Mouse (Mus musculus) myocyte (in vitro differentiated cells): ENCODE data around the gene Iqschfp. TPM values are rescaled to one million over a fixed set of nuclear protein-coding genes. Genes with fewer than 3 reads are reported as not detected.

Source experiments
- H3K27me3 ChIP-seq: one replicate; pipeline ENCODE4 v1.6.1; 2011; ENCODE audit not compliant: control insufficient read depth, insufficient read depth, insufficient read length
- H3K36me3 ChIP-seq: one replicate; pipeline ENCODE4 v1.6.1; 2011; ENCODE audit not compliant: control insufficient read depth, insufficient read depth
- H3K4me2 ChIP-seq: one replicate; pipeline ENCODE4 v1.6.1; 2011; ENCODE audit warnings: low read depth, control low read depth
- H3K4me3 ChIP-seq: one replicate; pipeline ENCODE4 v1.5.1; 2011; ENCODE audit warnings: mild to moderate bottlenecking, control low read depth, moderate library complexity
- H3K79me2 ChIP-seq: one replicate; pipeline ENCODE4 v1.6.1; 2011; ENCODE audit not compliant: control insufficient read depth, insufficient read depth
- H3ac ChIP-seq: one replicate; pipeline ENCODE4 v1.6.1; 2011; ENCODE audit not compliant: control insufficient read depth, insufficient read length
- CEBPB ChIP-seq: IDR thresholded peaks from 2 replicates; pipeline ENCODE4 v1.6.1; 2011; ENCODE audit warnings: mild to moderate bottlenecking, moderate library complexity; ENCODE audit not compliant: poor library complexity, insufficient read depth, severe bottlenecking
- E2F4 ChIP-seq: IDR thresholded peaks from one replicate; pipeline ENCODE4 v1.6.1; 2011; ENCODE audit warnings: mild to moderate bottlenecking, control low read depth, moderate library complexity; ENCODE audit not compliant: insufficient read depth
- MAX ChIP-seq: IDR thresholded peaks from one replicate; pipeline ENCODE4 v1.6.1; 2011; ENCODE audit warnings: low read depth, mild to moderate bottlenecking, control low read depth
- MYOD1 ChIP-seq, 3 experiments: IDR thresholded peaks; one replicate each; pipeline ENCODE4 v1.6.1; 2011; ENCODE audit warnings: control low read depth in 2 of 3, low read depth in 2 of 3, mild to moderate bottlenecking in 2 of 3, moderate library complexity in 1 of 3; ENCODE audit not compliant: insufficient read length in 2 of 3, control insufficient read depth in 1 of 3
- MYOG ChIP-seq, 3 experiments: IDR thresholded peaks; one replicate each; pipeline ENCODE4 v1.6.1; 2011; ENCODE audit warnings: control low read depth in 2 of 3, low read depth in 2 of 3, mild to moderate bottlenecking in 2 of 3; ENCODE audit not compliant: insufficient read length in 2 of 3, control insufficient read depth in 1 of 3, insufficient read depth in 1 of 3
- POLR2A ChIP-seq: IDR thresholded peaks from one replicate; pipeline ENCODE4 v1.6.1; 2011; ENCODE audit warnings: low read depth, mild to moderate bottlenecking, control low read depth, moderate library complexity; ENCODE audit not compliant: insufficient read length
- POLR2AphosphoS2 ChIP-seq: IDR thresholded peaks from one replicate; pipeline ENCODE4 v1.6.1; 2011; ENCODE audit warnings: low read depth, control low read depth; ENCODE audit not compliant: insufficient read length
- REST ChIP-seq: IDR thresholded peaks from one replicate; pipeline ENCODE4 v1.6.1; 2011; ENCODE audit warnings: mild to moderate bottlenecking, control low read depth, moderate library complexity; ENCODE audit not compliant: insufficient read depth, insufficient read length
- SRF ChIP-seq: IDR thresholded peaks from one replicate; pipeline ENCODE4 v1.6.1; 2011; ENCODE audit warnings: low read depth; ENCODE audit not compliant: control insufficient read depth, insufficient read length
- TCF12 ChIP-seq: IDR thresholded peaks from one replicate; pipeline ENCODE4 v1.6.1; 2011; ENCODE audit warnings: mild to moderate bottlenecking, control low read depth; ENCODE audit not compliant: poor library complexity, insufficient read depth, severe bottlenecking
- TCF3 ChIP-seq: IDR thresholded peaks from one replicate; pipeline ENCODE4 v1.6.1; 2011; ENCODE audit warnings: low read depth, control low read depth; ENCODE audit not compliant: insufficient read length
- USF1 ChIP-seq: IDR thresholded peaks from one replicate; pipeline ENCODE4 v1.6.1; 2011; ENCODE audit warnings: low read depth, mild to moderate bottlenecking, control low read depth, moderate library complexity
- polyA plus RNA-seq: library from polyadenylated mRNA; unstranded; fragments of >200 nt; fragmentation: generic; extraction: Trizol; gene quantifications from one replicate; pipeline ENCODE4 v1.2.1, GENCODE M21; 2012; ENCODE audit warnings: missing spikeins

Gene Iqschfp
- polyA plus RNA-seq, 1 experiment: not detected

DNA sequence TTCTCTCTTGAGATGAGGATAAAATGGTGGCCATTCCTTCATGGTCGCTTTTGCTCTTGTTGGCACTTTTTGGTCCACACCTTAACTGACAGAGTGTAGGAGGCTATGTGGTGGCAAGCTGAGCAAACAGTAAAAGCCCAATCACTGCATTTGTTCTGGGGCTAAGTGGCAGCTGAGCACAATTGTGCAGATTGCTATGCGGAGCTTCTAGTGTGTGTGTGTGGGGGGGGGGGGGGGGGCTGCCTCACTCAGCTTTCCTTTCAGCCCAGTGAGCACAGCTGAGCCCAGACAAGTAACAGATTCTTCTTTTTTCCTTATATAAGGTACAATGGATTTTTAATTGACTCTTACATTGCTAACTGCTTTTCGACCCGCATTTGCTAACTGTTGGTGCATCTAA is 110.4 kb downstream of the Iqschfp start:
- Histone ChIP-seq H3K4me3 (no peak overlapping the region), H3K36me3 (no peaks in the 10 kb centered on the region), H3K27me3 (no peaks in the 10 kb centered on the region), H3ac (no peak overlapping the region), H3K79me2 (no peaks in the 10 kb centered on the region), H3K4me2 (no peak overlapping the region)
- TF ChIP-seq TCF12: no peak
- no peak for TF ChIP-seq CEBPB
- TF ChIP-seq REST: no peak
- TF ChIP-seq MYOD1 (IDR thresholded peaks at IDR 0.05; ENCODE audit: control insufficient read depth in 1 of 3, insufficient read length in 2 of 3, low read depth in 2 of 3): no peak
- no peak for TF ChIP-seq TCF3

DNA sequence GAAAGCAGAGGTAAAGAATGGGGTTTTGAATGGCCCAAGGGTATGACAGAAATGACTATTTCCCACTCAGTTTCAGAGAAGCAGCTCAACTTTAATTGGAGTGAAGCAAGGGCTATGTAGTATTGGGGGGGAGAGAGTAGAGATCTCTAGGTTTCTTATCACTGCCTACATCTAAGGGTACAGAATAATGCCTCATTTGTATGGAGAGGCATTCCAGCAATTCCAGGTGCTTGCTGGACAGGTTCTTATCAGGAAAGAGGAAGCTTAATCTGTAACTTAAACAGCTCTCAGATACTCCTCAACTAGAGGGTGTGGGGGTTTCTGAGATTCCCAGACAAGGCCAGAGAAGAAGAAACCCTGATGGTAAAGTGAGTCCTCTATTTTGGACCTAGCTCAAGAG is 120.3 kb downstream of the Iqschfp start:
- TF ChIP-seq POLR2AphosphoS2: no peak
- TF ChIP-seq REST: no peak
- no peak for TF ChIP-seq E2F4
- no peak for TF ChIP-seq POLR2A
- TF ChIP-seq MYOD1 (IDR thresholded peaks at IDR 0.05; ENCODE audit: control insufficient read depth in 1 of 3, insufficient read length in 2 of 3, low read depth in 2 of 3): no peak
- TF ChIP-seq TCF3: no peak
- TF ChIP-seq TCF12: no peak
- no peak for TF ChIP-seq USF1
- no peak for TF ChIP-seq CEBPB
- H3K36me3 ChIP-seq: no peaks in the 10 kb centered on the region
- no peak overlapping the region for H3K4me2 ChIP-seq
- no peaks in the 10 kb centered on the region for H3K27me3 ChIP-seq
- H3ac ChIP-seq: no peak overlapping the region
- no peak overlapping the region for H3K4me3 ChIP-seq
- no peaks in the 10 kb centered on the region for H3K79me2 ChIP-seq

DNA sequence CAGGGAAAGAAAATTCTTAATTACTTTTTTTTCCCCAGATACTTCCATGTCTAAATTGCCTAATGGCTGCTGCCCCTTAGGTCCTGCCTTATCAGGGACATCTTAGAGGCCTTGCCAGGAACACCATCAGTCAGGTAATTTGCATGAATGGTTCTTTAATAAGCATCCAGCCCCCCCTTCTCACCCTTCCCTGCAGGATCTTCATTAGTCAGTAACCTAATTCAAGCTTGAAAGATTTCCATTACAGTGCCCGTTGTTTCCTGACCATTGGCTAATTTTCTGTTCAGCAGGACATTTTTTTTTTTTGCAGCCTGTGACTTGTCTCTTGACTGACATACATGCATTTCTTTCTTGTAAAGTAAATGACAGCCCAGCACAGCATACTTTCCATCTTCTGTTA is 123.8 kb downstream of the Iqschfp start:
- H3K36me3 ChIP-seq: no peaks in the 10 kb centered on the region
- no peaks in the 10 kb centered on the region for H3K27me3 ChIP-seq
- H3K4me3 ChIP-seq: no peak overlapping the region
- H3K79me2 ChIP-seq: no peaks in the 10 kb centered on the region
- H3K4me2 ChIP-seq: no peak overlapping the region
- H3ac ChIP-seq: no peak overlapping the region
- TF ChIP-seq REST: no peak
- TF ChIP-seq CEBPB: no peak
- TF ChIP-seq POLR2A: no peak
- TF ChIP-seq TCF12: no peak
- TF ChIP-seq USF1: no peak
- TF ChIP-seq TCF3: no peak

DNA sequence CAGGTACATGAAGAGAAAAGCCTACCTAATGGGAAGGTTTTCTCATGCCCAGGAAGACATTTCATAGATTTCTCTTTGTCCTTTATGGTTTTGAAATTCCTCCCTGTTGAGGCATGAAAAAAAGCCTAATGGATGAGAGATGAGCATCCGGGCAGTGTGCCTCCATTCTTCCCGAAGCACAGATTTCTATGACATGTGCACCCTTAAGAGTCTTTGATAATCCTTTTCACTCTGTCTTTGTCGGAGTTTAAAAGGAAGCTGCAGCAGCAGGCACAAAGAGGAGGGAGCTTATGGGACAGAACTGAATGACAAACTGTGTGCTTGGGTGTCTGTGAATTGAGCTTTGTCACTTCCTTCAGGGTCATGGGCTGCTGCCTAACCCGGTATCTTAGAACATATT is 127.4 kb downstream of the Iqschfp start:
- no peak overlapping the region for H3K4me3 ChIP-seq
- H3K79me2 ChIP-seq: no peaks in the 10 kb centered on the region
- no peaks in the 10 kb centered on the region for H3K27me3 ChIP-seq
- H3ac ChIP-seq: no peak overlapping the region
- no peaks in the 10 kb centered on the region for H3K36me3 ChIP-seq
- TF ChIP-seq USF1 (no peak), REST (no peak), MAX (no peak), CEBPB (no peak), MYOG (IDR thresholded peaks at IDR 0.05; ENCODE audit: control insufficient read depth in 1 of 3, insufficient read depth in 1 of 3, insufficient read length in 2 of 3, low read depth in 2 of 3) (no peak), POLR2AphosphoS2 (no peak), E2F4 (no peak), TCF3 (no peak), MYOD1 (IDR thresholded peaks at IDR 0.05; ENCODE audit: control insufficient read depth in 1 of 3, insufficient read length in 2 of 3, low read depth in 2 of 3) (no peak), SRF (no peak), POLR2A (no peak), TCF12 (no peak)
- no peak overlapping the region for H3K4me2 ChIP-seq

DNA sequence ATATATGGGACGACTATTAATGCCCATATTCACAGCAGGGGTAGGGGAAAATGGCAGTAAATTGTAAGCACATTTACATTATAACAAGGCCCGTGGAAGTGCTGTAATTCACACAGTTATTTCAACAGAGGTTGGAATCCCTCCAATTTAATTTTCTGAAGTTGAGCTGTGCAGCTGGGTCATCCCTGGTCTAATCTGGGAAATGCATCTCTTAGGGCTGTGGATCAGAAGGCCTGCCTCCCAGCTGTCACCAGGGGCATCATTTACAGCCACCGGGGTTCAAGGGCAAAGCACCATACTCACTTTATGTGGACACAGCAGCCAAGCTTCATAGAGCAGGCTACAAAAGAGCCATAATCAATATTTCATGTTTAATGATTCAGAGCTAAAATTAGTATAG is 144.1 kb downstream of the Iqschfp start:
- Histone ChIP-seq H3K4me2 (no peak overlapping the region), H3ac (no peak overlapping the region), H3K27me3 (no peaks in the 10 kb centered on the region), H3K79me2 (no peaks in the 10 kb centered on the region), H3K36me3 (no peaks in the 10 kb centered on the region), H3K4me3 (no peak overlapping the region)
- no peak for TF ChIP-seq TCF12
- no peak for TF ChIP-seq REST

DNA sequence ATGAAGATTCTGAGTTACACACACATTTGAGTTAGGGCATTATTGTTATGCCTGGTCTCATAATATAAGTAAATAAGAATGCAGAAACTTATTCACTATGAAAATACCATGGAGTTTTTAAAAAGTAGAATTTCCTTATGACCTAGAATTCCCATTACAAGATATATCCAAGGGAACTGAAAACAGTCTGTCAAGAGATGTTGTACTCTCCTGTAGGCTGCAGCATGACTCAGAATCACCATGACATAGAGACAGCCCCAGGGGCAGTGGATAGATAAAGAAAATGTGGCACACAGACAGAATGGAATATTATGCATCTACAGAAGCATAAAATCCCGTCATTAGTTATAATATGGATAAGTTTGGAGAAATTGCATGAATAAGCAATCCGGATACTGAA is 150.9 kb downstream of the Iqschfp start:
- Histone ChIP-seq H3K79me2 (no peaks in the 10 kb centered on the region), H3K4me2 (no peak overlapping the region)

More for the DNA sequence above, 150.9 kb downstream of the Iqschfp start:
- Histone ChIP-seq H3K36me3 (no peaks in the 10 kb centered on the region), H3K4me3 (no peak overlapping the region), H3ac (no peak overlapping the region), H3K27me3 (no peaks in the 10 kb centered on the region)
- TF ChIP-seq USF1 (no peak), TCF12 (no peak), CEBPB (no peak), REST (no peak), POLR2AphosphoS2 (no peak), SRF (no peak), TCF3 (no peak), MYOD1 (IDR thresholded peaks at IDR 0.05; ENCODE audit: control insufficient read depth in 1 of 3, insufficient read length in 2 of 3, low read depth in 2 of 3) (no peak), POLR2A (no peak), MAX (no peak), E2F4 (no peak), MYOG (IDR thresholded peaks at IDR 0.05; ENCODE audit: control insufficient read depth in 1 of 3, insufficient read depth in 1 of 3, insufficient read length in 2 of 3, low read depth in 2 of 3) (no peak)
